Mouse (Mus musculus) small intestine, adult 2 months (tissue): ENCODE measurements around the gene Sugp1. TPM values are rescaled to one million over a fixed set of nuclear protein-coding genes. Genes with fewer than 3 reads are reported as not detected.

Experiments used
- H3K27ac ChIP-seq: fragments of 200-500 bp; 2 replicates; pipeline ENCODE4 v1.5.1; 2012; ENCODE audit warnings: low read depth, low read length, control low read depth, inconsistent platforms; ENCODE audit not compliant: insufficient read depth
- H3K27me3 ChIP-seq: fragments of 200-500 bp; 2 replicates; pipeline ENCODE4 v1.6.1; 2012; ENCODE audit warnings: mild to moderate bottlenecking, moderate library complexity, low read length, inconsistent platforms; ENCODE audit not compliant: control insufficient read depth, insufficient read depth
- H3K36me3 ChIP-seq: fragments of 200-500 bp; 2 replicates; pipeline ENCODE4 v1.6.1; 2012; ENCODE audit warnings: mild to moderate bottlenecking, low read length, control low read depth, inconsistent platforms; ENCODE audit not compliant: control insufficient read depth, insufficient read depth
- H3K4me1 ChIP-seq: fragments of 200-500 bp; 2 replicates; pipeline ENCODE4 v1.6.1; 2012; ENCODE audit warnings: low read length, inconsistent platforms, mixed read lengths; ENCODE audit not compliant: control insufficient read depth, insufficient read depth, insufficient read length
- H3K4me3 ChIP-seq: fragments of 200-500 bp; 2 replicates; pipeline ENCODE4 v1.5.1; 2012; ENCODE audit warnings: low read depth, mild to moderate bottlenecking, control low read depth, inconsistent platforms, low read length, moderate library complexity
- CTCF ChIP-seq: fragments of 200-500 bp; IDR thresholded peaks from 2 replicates; pipeline ENCODE4 v1.5.1; 2012; ENCODE audit warnings: low read depth, mild to moderate bottlenecking, control low read depth, inconsistent platforms, low read length, moderate library complexity, mixed read lengths; ENCODE audit not compliant: insufficient replicate concordance, insufficient read length; ENCODE audit errors: extremely low read depth
- POLR2A ChIP-seq: fragments of 200-500 bp; IDR thresholded peaks from 2 replicates; pipeline ENCODE4 v1.6.1; 2012; ENCODE audit warnings: low read depth, mild to moderate bottlenecking, control low read depth, inconsistent platforms, low read length, moderate library complexity
- WGBS: fragments of 180-500 bp; shearing (Covaris S2); methylation state at CpG from one replicate; pipeline ENCODE4 v1.1.7; 2018; 5-methylcytosine and 5-hydroxymethylcytosine counted together
- polyA plus RNA-seq: library from polyadenylated mRNA; depleted of rRNA; stranded (reverse); fragments of >200 nt; gene quantifications from 2 replicates; pipeline ENCODE4 v1.2.3, GENCODE M21; 2012; rRNA removed

The Sugp1 gene
- polyA plus RNA-seq, result 6.9 and 10.4 TPM in 2 replicates

- peaks cover 9% of the 10 kb centered on the region; the same call in 1 of the 2 replicates for H3K4me1 ChIP-seq
- H3K27ac ChIP-seq, result peak within 1 kb of the TSS; percentile 84
- under 1% methylated on average over 65 of the region's 65 CpGs for WGBS
- H3K27me3 ChIP-seq, result no peaks in the 10 kb centered on the region
- H3K4me3 ChIP-seq, result peak within 1 kb of the TSS; percentile 88
- peaks cover 2% of the 10 kb centered on the region; the same call in 1 of the 2 replicates for H3K36me3 ChIP-seq
- TF ChIP-seq POLR2A (peak; percentile 90), CTCF (peak; percentile 13; the same call in 1 of the 2 replicates)
Observed at GRCm38 (mm10) chr8:70042583-70043455, at the start of gene Sugp1, which contains the start of gene Mau2. TSS of gene Sugp1 (plus strand) at chr8:70042813. TSS of gene Mau2 (minus strand) at chr8:70042734.

GRCm38 (mm10) chr8:69995422-69995775, 47.2 kb upstream of the Sugp1 start:
- Histone ChIP-seq H3K4me1 (peaks cover 8% of the 10 kb centered on the region; the same call in 1 of the 2 replicates), H3K27ac (peak overlapping the region; percentile 88), H3K27me3 (no peaks in the 10 kb centered on the region), H3K4me3 (peak overlapping the region; percentile 89), H3K36me3 (peaks cover 3% of the 10 kb centered on the region)
- TF ChIP-seq POLR2A (no peak), CTCF (no peak)
- WGBS, result 0% methylated on average over 7 of the region's 7 CpGs

GRCm38 (mm10) chr8:69995776-69996588, 46.6 kb upstream of the Sugp1 start, which contains the start of gene Gatad2a:
TSS of gene Gatad2a (minus strand) at chr8:69996384.
- WGBS, result under 1% methylated on average over 87 of the region's 87 CpGs
- H3K4me1 ChIP-seq, result peaks cover 4% of the 10 kb centered on the region; the same call in 1 of the 2 replicates
- peak within 1 kb of the TSS; percentile 89 for H3K4me3 ChIP-seq
- no peak for TF ChIP-seq CTCF
- no peak; the same call in 1 of the 2 replicates for TF ChIP-seq POLR2A
- H3K27ac ChIP-seq, result peak within 1 kb of the TSS; percentile 89
- no peaks in the 10 kb centered on the region for H3K27me3 ChIP-seq
- H3K36me3 ChIP-seq, result no peaks in the 10 kb centered on the region; the same call in 1 of the 2 replicates

GRCm38 (mm10) chr8:69996589-69997285, 45.9 kb upstream of the Sugp1 start:
- Histone ChIP-seq H3K27me3 (no peaks in the 10 kb centered on the region), H3K27ac (peak overlapping the region; percentile 89), H3K4me3 (peak overlapping the region; percentile 77), H3K36me3 (no peaks in the 10 kb centered on the region), H3K4me1 (peaks cover 6% of the 10 kb centered on the region; the same call in 1 of the 2 replicates)
- WGBS, result 2% methylated on average over 35 of the region's 35 CpGs
- TF ChIP-seq POLR2A (peak; percentile 92), CTCF (no peak)

- H3K4me1 ChIP-seq, result peaks cover 15% of the 10 kb centered on the region
- no peak overlapping the region for H3K4me3 ChIP-seq
- no peak overlapping the region for H3K27ac ChIP-seq
- no peaks in the 10 kb centered on the region for H3K27me3 ChIP-seq
- TF ChIP-seq POLR2A, result no peak
- no peak for TF ChIP-seq CTCF
- H3K36me3 ChIP-seq, result no peaks in the 10 kb centered on the region
- WGBS, result 87% methylated on average over 3 of the region's 3 CpGs
Observed at GRCm38 (mm10) chr8:69998706-69999105, 43.9 kb upstream of the Sugp1 start.

GRCm38 (mm10) chr8:69999236-69999635, 43.4 kb upstream of the Sugp1 start:
- Histone ChIP-seq H3K27me3 (no peaks in the 10 kb centered on the region), H3K36me3 (no peaks in the 10 kb centered on the region), H3K4me1 (peaks cover 15% of the 10 kb centered on the region), H3K27ac (no peak overlapping the region), H3K4me3 (no peak overlapping the region)
- TF ChIP-seq CTCF (no peak), POLR2A (no peak)
- 92% methylated on average over 4 of the region's 4 CpGs for WGBS
